Mouse (Mus musculus) liver, embryonic 14 days (tissue): ENCODE data around the gene Bex2. TPM values are rescaled to one million over a fixed set of nuclear protein-coding genes. Genes with fewer than 3 reads are reported as not detected.

Experiments
- polyA plus RNA-seq: library from polyadenylated mRNA; depleted of rRNA; stranded (reverse); fragments of >200 nt; gene quantifications from 2 replicates; pipeline ENCODE4 v1.2.3, GENCODE M21; 2012; rRNA removed

Bex2 gene
- polyA plus RNA-seq: 102 and 103 TPM in 2 replicates

GRCm38 (mm10) chrX:136068020-136068419 lies at the start of gene Bex2:
TSS of gene Bex2 (minus strand) at chrX:136068236.

GRCm38 (mm10) chrX:136085155-136085554 lies 17.1 kb upstream of the Bex2 start, which contains the start of gene Nxf3:
TSS of gene Nxf3 (minus strand) at chrX:136085255.

GRCm38 (mm10) chrX:136032799-136033763 lies 35.0 kb downstream of the Bex2 start, which contains the start of gene Arxes1:
TSS of gene Arxes1 (plus strand) at chrX:136033367.

Other genes with a start within 250 kb of the Bex2 start
- gene Gprasp2, start 229.2 kb downstream of the Bex2 start, polyA plus RNA-seq: 0.73 and 0.94 TPM in 2 replicates
- 8.3 and 9.7 TPM in 2 replicates for gene Arxes2, start 74.4 kb downstream of the Bex2 start, polyA plus RNA-seq
- gene Arxes1, start 34.9 kb downstream of the Bex2 start, polyA plus RNA-seq: 2.6 and 3.1 TPM in 2 replicates
- gene Nxf3, start 17.0 kb upstream of the Bex2 start, polyA plus RNA-seq: 0.46 and 0.54 TPM in 2 replicates
- gene Bex4, start 70.8 kb upstream of the Bex2 start, polyA plus RNA-seq: 156 and 169 TPM in 2 replicates
- 106 and 123 TPM in 2 replicates for gene Tceal8, start 104.1 kb upstream of the Bex2 start, polyA plus RNA-seq
- gene Tceal5, start 135.6 kb upstream of the Bex2 start, polyA plus RNA-seq: 16.5 and 19.9 TPM in 2 replicates
- 0.20 and 3.1 TPM in 2 replicates for gene Tceal7, start 146.5 kb upstream of the Bex2 start, polyA plus RNA-seq
- gene Bex1, start 147.3 kb upstream of the Bex2 start, polyA plus RNA-seq: 184 and 188 TPM in 2 replicates
- gene Tceal9, start 176.8 kb upstream of the Bex2 start, polyA plus RNA-seq: 145 and 156 TPM in 2 replicates
- gene Bex3, start 202.0 kb upstream of the Bex2 start, polyA plus RNA-seq: 235 and 241 TPM in 2 replicates